Mouse (Mus musculus) MEL (cell line): ENCODE results near the gene Grip1.

Experiments used
- BHLHE40 ChIP-seq: IDR thresholded peaks from 2 replicates; pipeline ENCODE4 v1.6.1; 2012; ENCODE audit warnings: low read depth, mild to moderate bottlenecking, inconsistent platforms, low read length, improper control_type of control experiment, borderline replicate concordance
- CHD1 ChIP-seq: IDR thresholded peaks from 2 replicates; pipeline ENCODE4 v1.6.1; 2012; ENCODE audit warnings: low read depth, mild to moderate bottlenecking, inconsistent platforms, low read length, improper control_type of control experiment
- CTCF ChIP-seq, 3 experiments: IDR thresholded peaks in 2 of 3; conservative IDR thresholded peaks in 1 of 3; 2 replicates each; pipeline ENCODE4 v1.5.1; 2011 to 2012; ENCODE audit warnings: low read length in 3 of 3, low read depth in 2 of 3, mild to moderate bottlenecking in 2 of 3, improper control_type of control experiment in 1 of 3, inconsistent platforms in 1 of 3, mixed read lengths in 1 of 3, moderate library complexity in 1 of 3; ENCODE audit not compliant: control insufficient read depth in 1 of 3, insufficient read depth in 1 of 3, poor library complexity in 1 of 3, severe bottlenecking in 1 of 3
- EP300 ChIP-seq, 2 experiments: IDR thresholded peaks; 2 replicates each; pipeline ENCODE4 v1.6.1; 2011; ENCODE audit warnings: improper control_type of control experiment in 2 of 2, low read length in 2 of 2, low read depth in 1 of 2, mild to moderate bottlenecking in 1 of 2
- MAFK ChIP-seq: IDR thresholded peaks from 2 replicates; pipeline ENCODE4 v1.6.1; 2011; ENCODE audit warnings: low read depth, mild to moderate bottlenecking, low read length, improper control_type of control experiment, borderline replicate concordance
- POLR2AphosphoS2 ChIP-seq: IDR thresholded peaks from 2 replicates; pipeline ENCODE4 v1.6.1; 2011; ENCODE audit warnings: low read length, improper control_type of control experiment
- SIN3A ChIP-seq: IDR thresholded peaks from 2 replicates; pipeline ENCODE4 v1.6.1; 2012; ENCODE audit warnings: low read length, improper control_type of control experiment, inconsistent platforms
- TAL1 ChIP-seq: IDR thresholded peaks from 2 replicates; pipeline ENCODE4 v1.6.1; 2012; ENCODE audit warnings: mild to moderate bottlenecking, inconsistent platforms, low read length, moderate library complexity, mixed read lengths

- TF ChIP-seq EP300 (IDR thresholded peaks at IDR 0.05; ENCODE audit: low read depth in 1 of 2, low read length in 2 of 2) (no peak), SIN3A (no peak), BHLHE40 (no peak), TAL1 (no peak), CHD1 (no peak), POLR2AphosphoS2 (no peak), CTCF (IDR thresholded peaks at IDR 0.05 in 2 of 3, conservative IDR thresholded peaks at IDR 0.05 in 1 of 3; ENCODE audit: control insufficient read depth in 1 of 3, insufficient read depth in 1 of 3, low read depth in 2 of 3, low read length in 3 of 3, poor library complexity in 1 of 3, severe bottlenecking in 1 of 3) (no peak), MAFK (no peak)
Observed at GRCm38 (mm10) chr10:119723671-119724070, 270.0 kb downstream of the Grip1 start.
